Mouse (Mus musculus): Measurements from ENCODE around the gene Gcm1. TPM values are rescaled to one million over a fixed set of nuclear protein-coding genes. Genes with fewer than 3 reads are reported as not detected.

The Gcm1 gene
- not detected in 2 replicates for polyA plus RNA-seq (2012; rRNA removed)

GRCm38 (mm10) chr9:78051677-78052076, at the start of gene Gcm1:
Gene Gcm1, plus strand, starts transcription at chr9:78051924.

GRCm38 (mm10) chr9:78108796-78109239, 57.1 kb downstream of the Gcm1 start, which contains the start of the genes Fbxo9 and Ick:
Gene Fbxo9, minus strand, starts transcription at chr9:78109065.
Gene Ick, plus strand, starts transcription at chr9:78109192.

Other genes with a start within 250 kb of the Gcm1 start
- 5.2 and 7.1 TPM in 2 replicates for gene Elovl5, start 134.6 kb upstream of the Gcm1 start, polyA plus RNA-seq (2012; rRNA removed)
- gene Fbxo9, start 57.1 kb downstream of the Gcm1 start, polyA plus RNA-seq (2012; rRNA removed) = 59.6 and 73.7 TPM in 2 replicates
- gene Ick, start 57.3 kb downstream of the Gcm1 start, polyA plus RNA-seq (2012; rRNA removed) = 16.3 and 16.4 TPM in 2 replicates
- 181 and 246 TPM in 2 replicates for gene Gsta4, start 130.8 kb downstream of the Gcm1 start, polyA plus RNA-seq (2012; rRNA removed)
- gene Gsta1, start 178.7 kb downstream of the Gcm1 start, polyA plus RNA-seq (2012; rRNA removed) = 149 and 298 TPM in 2 replicates
- 16.8 and 29.2 TPM in 2 replicates for gene Gm3776, start 205.2 kb downstream of the Gcm1 start, polyA plus RNA-seq (2012; rRNA removed)
- 0.29 TPM in 1 of 2 replicates, not detected in the other for gene Gm10639, start 238.0 kb downstream of the Gcm1 start, polyA plus RNA-seq (2012; rRNA removed)

All from stomach, adult 2 months (tissue).